Mouse (Mus musculus) forebrain, embryonic 10.5 days (tissue): ENCODE results near the gene 4932438A13Rik. TPM values are rescaled to one million over a fixed set of nuclear protein-coding genes. Genes with fewer than 3 reads are reported as not detected.

ENCODE experiments used
- DNase-seq: peaks from one replicate; pipeline ENCODE4 v3.0.0-alpha.2; 2017; ENCODE audit warnings: low spot score; ENCODE audit errors: extremely low spot score
- H3K27ac ChIP-seq: fragments of 300-500 bp; sonication (generic); 2 replicates; pipeline ENCODE4 v1.5.1; 2016; ENCODE audit warnings: mild to moderate bottlenecking
- H3K27me3 ChIP-seq: fragments of 300-500 bp; sonication (generic); 2 replicates; pipeline ENCODE4 v1.6.1; 2016; ENCODE audit warnings: mild to moderate bottlenecking; ENCODE audit not compliant: poor library complexity, severe bottlenecking
- H3K36me3 ChIP-seq: fragments of 300-500 bp; sonication (generic); replicated peaks from 2 replicates; pipeline ENCODE4 v1.6.1; 2016; ENCODE audit warnings: mild to moderate bottlenecking, moderate library complexity
- H3K4me1 ChIP-seq: fragments of 300-500 bp; sonication (generic); 2 replicates; pipeline ENCODE4 v1.6.1; 2016
- H3K4me3 ChIP-seq: fragments of 300-500 bp; sonication (generic); 2 replicates; pipeline ENCODE4 v1.5.1; 2016; ENCODE audit warnings: mild to moderate bottlenecking, moderate library complexity
- H3K9me3 ChIP-seq: fragments of 300-500 bp; sonication (generic); 2 replicates; pipeline ENCODE4 v1.6.1; 2016; ENCODE audit warnings: mild to moderate bottlenecking, moderate library complexity
- WGBS: fragments of 180-500 bp; shearing (Covaris S2); methylation state at CpG from one replicate; pipeline ENCODE4 v1.1.7; 2016; 5-methylcytosine and 5-hydroxymethylcytosine counted together
- polyA plus RNA-seq: library from polyadenylated mRNA; unstranded; fragments of >200 nt; fragmentation: Nextera tagmentation; extraction: Ambion mirVana; gene quantifications from 2 replicates; pipeline ENCODE4 v1.2.1, GENCODE M21; 2016

Gene 4932438A13Rik
- polyA plus RNA-seq, 1 experiment from 2014 or later, result 37.7 TPM

- peaks cover 7% of the 10 kb centered on the region for H3K4me1 ChIP-seq
- no peaks in the 10 kb centered on the region for H3K36me3 ChIP-seq
- H3K27me3 ChIP-seq, result 0 out of 2 replicates have a peak, but pooled peaks cover 4% of the 10 kb centered on the region
- 0 out of 2 replicates have a peak, but pooled peaks cover 3% of the 10 kb centered on the region for H3K9me3 ChIP-seq
- 27% methylated on average over 11 of the region's 12 CpGs for WGBS
- H3K27ac ChIP-seq, result no peak overlapping the region
- peak; percentile 61 for DNase-seq
- peak overlapping the region; percentile 31 for H3K4me3 ChIP-seq
Observed at GRCm38 (mm10) chr3:36840650-36841555, 22.0 kb upstream of the 4932438A13Rik start.

- H3K4me3 ChIP-seq, result no peak overlapping the region
- H3K36me3 ChIP-seq, result no peaks in the 10 kb centered on the region
- H3K9me3 ChIP-seq, result no peaks in the 10 kb centered on the region
- 76% methylated on average over 10 of the region's 10 CpGs for WGBS
- no peaks in the 10 kb centered on the region for H3K4me1 ChIP-seq
- H3K27me3 ChIP-seq, result no peaks in the 10 kb centered on the region
- no peak overlapping the region for H3K27ac ChIP-seq
- DNase-seq, result no peak
Observed at GRCm38 (mm10) chr3:36853733-36854440, 9.0 kb upstream of the 4932438A13Rik start.

GRCm38 (mm10) chr3:36861411-36862410 is 1.2 kb upstream of the 4932438A13Rik start:
- no peak for DNase-seq
- no peaks in the 10 kb centered on the region for H3K27me3 ChIP-seq
- H3K4me3 ChIP-seq, result no peak overlapping the region
- H3K27ac ChIP-seq, result no peak overlapping the region
- H3K36me3 ChIP-seq, result peaks cover 23% of the 10 kb centered on the region
- H3K4me1 ChIP-seq, result peaks cover 14% of the 10 kb centered on the region
- no peaks in the 10 kb centered on the region for H3K9me3 ChIP-seq
- 92% methylated on average over 3 of the region's 3 CpGs for WGBS

DNA sequence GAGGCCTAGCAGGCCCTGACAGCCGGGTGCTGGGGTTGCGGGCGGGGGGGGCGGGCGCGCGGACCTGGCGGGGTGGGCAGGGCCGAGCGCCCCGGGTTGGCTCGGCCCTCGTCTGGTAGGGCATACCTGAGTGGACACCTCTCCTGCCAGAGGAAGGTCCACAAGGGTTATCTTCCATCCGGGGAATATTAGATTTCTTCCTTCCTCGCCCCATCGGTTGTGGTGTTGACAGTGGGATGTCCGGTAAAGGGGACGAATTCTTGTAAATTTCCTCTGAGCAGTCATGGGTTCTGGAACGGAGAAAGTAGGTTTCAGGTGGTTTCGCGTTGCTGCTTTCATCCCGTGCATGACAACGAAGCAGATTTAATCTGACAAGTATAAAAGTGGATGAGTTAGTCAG is 523 bp downstream of the 4932438A13Rik start:
- Histone ChIP-seq H3K36me3 (peaks cover 30% of the 10 kb centered on the region), H3K4me3 (peak overlapping the region; percentile 88), H3K27ac (peak overlapping the region; percentile 90), H3K4me1 (peaks cover 14% of the 10 kb centered on the region), H3K9me3 (no peaks in the 10 kb centered on the region), H3K27me3 (no peaks in the 10 kb centered on the region)
- WGBS, result 5% methylated on average over 18 of the region's 23 CpGs
- DNase-seq, result no peak

GRCm38 (mm10) chr3:36863881-36864280 is 977 bp downstream of the 4932438A13Rik start:
- Histone ChIP-seq H3K27ac (no peak overlapping the region), H3K9me3 (no peaks in the 10 kb centered on the region), H3K4me3 (peak overlapping the region; percentile 88), H3K4me1 (peaks cover 14% of the 10 kb centered on the region), H3K36me3 (peaks cover 30% of the 10 kb centered on the region), H3K27me3 (no peaks in the 10 kb centered on the region)
- DNase-seq, result no peak
- WGBS, result 79% methylated on average over 4 of the region's 4 CpGs

- no peak overlapping the region for H3K27ac ChIP-seq
- H3K4me1 ChIP-seq, result peaks cover 14% of the 10 kb centered on the region
- no peak overlapping the region for H3K4me3 ChIP-seq
- peaks cover 30% of the 10 kb centered on the region for H3K36me3 ChIP-seq
- DNase-seq, result no peak
- no peaks in the 10 kb centered on the region for H3K9me3 ChIP-seq
- 91% methylated on average over 4 of the region's 4 CpGs for WGBS
- no peaks in the 10 kb centered on the region for H3K27me3 ChIP-seq
Observed at GRCm38 (mm10) chr3:36864466-36864865, 1.6 kb downstream of the 4932438A13Rik start.

DNA sequence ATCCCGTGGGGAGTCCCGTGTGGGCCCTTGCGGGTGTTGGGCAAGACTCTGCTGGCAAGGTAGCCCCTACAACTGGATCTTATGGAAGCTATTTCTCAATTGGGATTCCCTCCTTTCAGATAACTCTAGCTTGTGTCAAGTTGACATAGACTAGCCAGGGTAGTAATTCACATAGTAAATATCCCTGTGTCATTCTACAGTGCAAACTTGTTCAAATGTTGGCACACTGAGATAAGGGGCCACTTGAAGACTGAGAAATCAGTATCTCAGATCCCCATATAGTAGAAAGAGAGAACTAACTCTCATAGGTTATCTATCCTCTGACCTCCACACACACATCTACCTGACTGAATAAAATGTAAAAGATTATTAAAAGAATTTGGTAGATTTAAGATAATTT is 42.5 kb downstream of the 4932438A13Rik start:
- 100% methylated on average over 3 of the region's 3 CpGs for WGBS
- Histone ChIP-seq H3K36me3 (peaks cover 18% of the 10 kb centered on the region), H3K27ac (no peak overlapping the region), H3K4me1 (no peaks in the 10 kb centered on the region), H3K4me3 (no peak overlapping the region), H3K9me3 (no peaks in the 10 kb centered on the region), H3K27me3 (no peaks in the 10 kb centered on the region)
- DNase-seq, result no peak

DNA sequence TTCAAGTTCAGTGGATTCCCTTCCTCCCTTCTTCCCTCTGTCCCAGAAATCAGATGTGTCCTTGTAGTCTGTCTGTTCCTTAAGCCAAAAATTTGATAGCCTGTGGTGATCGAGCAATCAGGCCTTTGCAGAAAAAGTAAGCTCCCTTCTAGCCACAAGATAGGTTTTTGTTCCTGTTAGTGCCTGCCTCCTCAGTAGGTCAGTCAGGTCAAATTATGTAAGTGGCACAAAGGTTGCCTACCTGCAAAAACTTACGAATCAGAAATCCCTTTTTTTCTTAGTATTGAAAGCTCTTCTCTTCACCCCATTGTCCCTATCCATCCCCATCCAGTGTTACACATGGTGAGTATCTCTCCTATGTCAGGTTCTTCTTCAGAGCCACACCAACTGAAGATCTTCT is 54.9 kb downstream of the 4932438A13Rik start:
- H3K4me1 ChIP-seq, result no peaks in the 10 kb centered on the region
- peaks cover 25% of the 10 kb centered on the region for H3K36me3 ChIP-seq
- H3K9me3 ChIP-seq, result no peaks in the 10 kb centered on the region
- WGBS, result 94% methylated on average over 2 of the region's 2 CpGs
- DNase-seq, result no peak
- H3K27me3 ChIP-seq, result no peaks in the 10 kb centered on the region
- H3K4me3 ChIP-seq, result no peak overlapping the region
- H3K27ac ChIP-seq, result no peak overlapping the region

GRCm38 (mm10) chr3:36918322-36918721 is 55.4 kb downstream of the 4932438A13Rik start:
- H3K27me3 ChIP-seq, result no peaks in the 10 kb centered on the region
- no peak for DNase-seq
- no peak overlapping the region for H3K27ac ChIP-seq
- peaks cover 24% of the 10 kb centered on the region for H3K36me3 ChIP-seq
- no peaks in the 10 kb centered on the region for H3K9me3 ChIP-seq
- 94% methylated on average over 4 of the region's 4 CpGs for WGBS
- no peak overlapping the region for H3K4me3 ChIP-seq
- no peaks in the 10 kb centered on the region for H3K4me1 ChIP-seq

GRCm38 (mm10) chr3:36941572-36941971 is 78.7 kb downstream of the 4932438A13Rik start:
- Histone ChIP-seq H3K4me1 (peaks cover 8% of the 10 kb centered on the region), H3K4me3 (no peak overlapping the region), H3K36me3 (peaks cover 17% of the 10 kb centered on the region), H3K27ac (no peak overlapping the region), H3K27me3 (no peaks in the 10 kb centered on the region), H3K9me3 (no peaks in the 10 kb centered on the region)
- 10% methylated on average over 5 of the region's 5 CpGs for WGBS
- no peak for DNase-seq

DNA sequence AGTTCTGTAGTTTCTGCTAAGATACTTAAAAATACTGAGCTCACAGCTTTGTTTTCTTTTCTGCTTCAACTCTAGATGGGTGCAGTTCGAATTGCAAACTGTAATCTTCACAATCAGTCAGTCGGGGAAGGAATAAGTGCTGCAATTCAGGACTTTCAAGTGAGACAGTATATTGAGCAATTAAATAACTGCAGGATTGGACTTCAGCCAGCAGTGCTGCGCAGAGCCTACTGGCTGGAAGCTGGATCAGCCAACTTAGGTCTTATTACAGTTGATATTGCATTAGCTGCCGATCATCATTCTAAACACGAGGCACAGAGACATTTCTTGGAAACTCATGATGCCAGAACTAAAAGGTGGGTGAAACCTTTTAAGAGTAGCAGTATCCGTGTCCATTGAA is 79.2 kb downstream of the 4932438A13Rik start:
- Histone ChIP-seq H3K9me3 (no peaks in the 10 kb centered on the region), H3K4me3 (no peak overlapping the region), H3K36me3 (peaks cover 14% of the 10 kb centered on the region), H3K27me3 (no peaks in the 10 kb centered on the region), H3K27ac (no peak overlapping the region), H3K4me1 (peaks cover 8% of the 10 kb centered on the region)
- WGBS, result 83% methylated on average over 6 of the region's 6 CpGs
- DNase-seq, result no peak

DNA sequence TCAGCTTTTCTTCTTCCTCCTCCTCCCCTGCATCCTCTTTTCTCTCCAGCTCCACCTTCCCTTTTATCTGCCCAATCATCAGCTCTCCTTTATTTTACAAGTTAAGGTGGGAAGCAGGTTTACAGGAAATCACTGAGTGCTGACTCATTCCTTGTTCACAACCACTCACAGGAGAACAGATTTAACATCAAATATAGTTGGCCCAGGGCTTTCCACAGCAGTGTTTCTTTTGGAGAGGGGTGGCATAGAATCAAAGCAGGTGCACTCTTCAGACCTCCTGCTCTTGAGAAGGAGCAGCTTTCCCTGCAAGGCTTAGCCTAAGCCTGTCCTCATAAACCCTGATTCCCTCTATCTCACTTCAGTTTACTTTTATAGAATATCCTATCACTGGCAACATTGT is 80.8 kb downstream of the 4932438A13Rik start:
- peaks cover 25% of the 10 kb centered on the region for H3K36me3 ChIP-seq
- H3K27ac ChIP-seq, result no peak overlapping the region
- H3K4me1 ChIP-seq, result peaks cover 8% of the 10 kb centered on the region
- no peaks in the 10 kb centered on the region for H3K9me3 ChIP-seq
- DNase-seq, result no peak
- no peak overlapping the region for H3K4me3 ChIP-seq
- H3K27me3 ChIP-seq, result no peaks in the 10 kb centered on the region
